Mouse (Mus musculus) embryo, embryonic 10 days (tissue): ENCODE measurements at regions not wholly inside any gene's neighbourhood (a gene's known extent, or its start where the extent isn't known, plus 50 kb on each side); places are given as distances from the start of the nearest gene placed in this dataset.

Experiments used
- DNase-seq: peaks from one replicate; pipeline ENCODE4 v3.0.0-alpha.2; 2015; ENCODE audit warnings: low spot score

- no peak for DNase-seq
Measured at GRCm38 (mm10) chr3:143595081-143595480, 609.9 kb downstream of the Lmo4 start.

- DNase-seq, result no peak
Measured at GRCm38 (mm10) chr3:143594676-143595075, 610.3 kb downstream of the Lmo4 start.

GRCm38 (mm10) chr3:143586653-143587052, 618.4 kb downstream of the Lmo4 start:
- no peak for DNase-seq

GRCm38 (mm10) chr3:143584692-143585603, 620.1 kb downstream of the Lmo4 start:
- no peak for DNase-seq

DNA sequence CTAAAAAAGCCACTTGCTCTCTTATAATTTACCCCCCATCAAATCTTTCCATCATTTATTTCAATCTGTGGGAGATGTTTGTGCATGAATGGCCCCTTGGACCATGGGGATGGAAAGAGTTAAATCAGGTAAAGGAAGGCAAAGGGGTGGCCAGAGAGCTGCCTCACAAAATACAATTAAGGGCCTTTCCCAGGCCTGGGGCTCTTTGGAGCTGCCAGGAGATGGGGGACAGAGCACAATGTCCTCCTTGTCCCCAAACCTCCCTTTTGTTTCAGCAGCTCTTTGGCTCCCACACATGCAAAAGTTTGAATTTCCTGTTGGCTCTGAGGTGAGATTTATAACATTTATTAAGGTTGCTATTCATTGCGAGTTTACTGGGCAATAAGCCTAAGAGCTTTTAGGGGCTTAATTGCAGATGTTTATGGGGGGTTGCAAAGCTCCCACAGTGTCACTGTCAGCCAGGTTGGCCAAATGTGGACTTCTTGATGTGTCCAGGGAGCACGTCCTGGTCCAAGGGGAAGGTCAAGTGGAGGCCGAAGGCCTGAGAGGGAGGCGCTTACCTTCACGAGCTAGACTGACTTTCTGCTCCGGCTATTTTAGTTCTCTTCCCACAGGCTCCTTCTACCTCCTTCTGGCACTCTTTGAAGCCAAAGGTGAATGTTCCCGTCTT, 628.5 kb downstream of the Lmo4 start:
- no peak for DNase-seq

DNA sequence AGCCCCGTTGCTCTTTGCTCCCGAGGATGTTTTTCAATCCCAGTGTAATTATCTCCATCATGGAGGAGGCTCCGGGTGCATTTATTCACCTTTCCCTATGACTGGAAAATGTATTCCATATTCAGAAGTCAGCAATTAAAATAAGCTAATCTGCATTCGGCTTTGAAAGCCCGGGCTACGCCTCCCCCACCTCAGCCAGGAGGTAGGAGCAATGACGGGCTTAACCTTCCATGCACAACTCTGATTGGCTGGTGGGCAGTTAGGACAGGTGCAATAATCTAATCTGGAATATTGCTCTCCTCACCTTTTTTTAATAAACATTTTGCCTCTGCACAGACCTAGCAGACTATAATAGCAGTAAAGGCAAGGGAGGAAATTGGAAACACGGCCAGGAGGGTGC, 629.3 kb downstream of the Lmo4 start:
- DNase-seq, result no peak

GRCm38 (mm10) chr3:143574035-143574864, 630.8 kb downstream of the Lmo4 start:
- DNase-seq, result no peak

DNA sequence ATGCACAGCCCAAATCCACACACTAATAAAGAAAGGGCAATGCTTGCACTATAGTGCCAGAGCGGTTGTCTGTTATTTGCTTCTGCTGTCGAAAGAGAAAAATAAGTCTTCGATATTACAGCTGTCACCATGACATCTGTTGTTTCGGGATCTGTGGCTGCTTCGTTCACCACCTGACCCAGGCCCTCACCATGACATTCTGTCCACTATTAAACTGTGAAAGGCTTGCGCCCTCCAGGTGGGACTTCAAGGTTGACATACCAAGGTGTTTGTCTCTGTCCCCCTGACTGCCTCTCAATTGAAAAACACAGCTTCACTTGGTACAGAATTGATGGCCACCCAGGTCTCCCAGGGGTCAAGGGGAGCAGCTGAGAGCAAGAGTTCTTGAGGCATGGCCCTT, 635.1 kb downstream of the Lmo4 start:
- no peak for DNase-seq

- no peak for DNase-seq
Measured at GRCm38 (mm10) chr3:143565067-143565466, 640.0 kb downstream of the Lmo4 start.

DNA sequence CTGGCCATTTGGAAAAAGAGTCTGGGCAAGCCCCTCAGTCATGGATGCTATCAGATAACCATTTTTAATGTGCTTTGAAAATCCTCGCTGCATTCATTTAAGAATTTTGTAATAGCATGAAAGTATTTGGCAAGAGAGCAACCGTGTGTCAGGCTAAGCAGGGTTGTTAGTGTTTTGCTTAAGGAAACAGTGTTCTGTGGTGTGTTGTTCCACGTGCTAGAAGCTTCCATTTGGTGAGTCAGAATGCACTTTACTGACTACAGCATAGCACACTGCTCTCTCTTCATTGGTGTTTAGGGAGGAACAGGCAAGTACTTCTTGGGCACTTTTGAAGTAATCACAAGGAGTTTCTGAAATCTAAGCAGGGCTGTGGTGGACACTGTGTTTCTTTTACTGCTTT, 661.0 kb upstream of the Pkn2 start:
- DNase-seq, result no peak

GRCm38 (mm10) chr3:143527982-143528381, 646.2 kb upstream of the Pkn2 start:
- no peak for DNase-seq

DNA sequence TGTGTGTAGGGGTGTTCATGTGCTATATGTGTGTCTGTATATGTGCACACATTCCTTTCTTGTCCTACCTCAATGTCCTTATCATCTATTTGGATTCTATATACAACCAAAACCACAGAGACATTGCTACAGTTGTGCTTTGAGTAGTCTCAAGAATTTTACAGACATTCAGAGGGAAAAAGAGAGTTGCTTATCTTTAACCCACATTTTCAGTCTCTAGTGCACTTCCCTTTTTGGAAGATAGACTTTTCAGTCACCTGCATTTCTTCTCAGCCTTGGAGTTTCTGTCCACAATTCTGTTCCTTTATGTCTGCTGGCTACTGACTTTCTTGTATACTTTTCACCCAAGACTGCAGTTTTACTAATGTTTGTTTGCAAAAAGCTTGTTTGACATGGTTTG, 645.5 kb upstream of the Pkn2 start:
- DNase-seq, result no peak

GRCm38 (mm10) chr3:143512517-143513249, 630.9 kb upstream of the Pkn2 start:
- peak; percentile 6 for DNase-seq

- DNase-seq, result peak; percentile 35
Measured at GRCm38 (mm10) chr3:143509531-143509930, 627.7 kb upstream of the Pkn2 start.

GRCm38 (mm10) chr3:143508280-143508679, 626.5 kb upstream of the Pkn2 start:
- peak; percentile 47 for DNase-seq

DNA sequence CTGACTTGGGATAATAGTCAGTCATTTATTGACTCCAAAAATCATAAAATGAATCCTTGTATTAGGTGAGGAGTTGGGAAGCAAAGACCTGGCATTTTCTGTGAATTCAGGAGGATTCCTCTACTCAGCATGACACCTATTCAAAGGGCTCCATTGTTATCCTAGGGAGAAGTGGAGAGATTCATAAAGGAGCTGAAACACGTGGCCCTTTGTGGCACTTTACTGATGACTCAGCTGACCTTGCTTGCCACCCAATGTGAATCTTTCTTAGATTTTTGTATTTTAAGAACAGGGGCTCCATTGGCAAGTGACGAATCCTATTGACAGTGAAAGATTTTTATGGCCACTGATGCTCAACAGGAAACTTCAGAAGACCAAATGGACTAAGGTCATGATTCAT, 619.2 kb upstream of the Pkn2 start:
- no peak for DNase-seq

DNA sequence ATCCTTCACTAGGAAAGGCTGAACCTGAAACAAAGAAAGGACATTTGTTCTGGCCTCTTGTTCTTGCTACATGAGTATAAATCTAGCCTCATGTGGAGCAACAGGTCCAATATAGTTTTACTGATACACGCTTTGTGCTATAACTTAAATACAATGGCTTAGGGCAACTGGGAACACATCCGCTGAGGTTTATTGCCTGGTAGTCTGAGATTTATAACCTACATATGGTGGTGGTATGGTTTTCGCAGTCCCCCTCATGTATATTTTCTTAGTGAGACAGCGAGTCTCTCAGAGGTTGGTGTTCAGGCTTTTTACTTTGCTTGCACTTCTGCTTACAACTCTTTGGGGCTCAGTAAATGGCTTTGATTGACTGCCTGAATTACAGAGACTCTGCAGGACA, 613.6 kb upstream of the Pkn2 start:
- no peak for DNase-seq

GRCm38 (mm10) chr3:143477916-143478610, 596.3 kb upstream of the Pkn2 start:
- no peak for DNase-seq

GRCm38 (mm10) chr3:143475461-143475860, 593.7 kb upstream of the Pkn2 start:
- DNase-seq, result no peak

DNA sequence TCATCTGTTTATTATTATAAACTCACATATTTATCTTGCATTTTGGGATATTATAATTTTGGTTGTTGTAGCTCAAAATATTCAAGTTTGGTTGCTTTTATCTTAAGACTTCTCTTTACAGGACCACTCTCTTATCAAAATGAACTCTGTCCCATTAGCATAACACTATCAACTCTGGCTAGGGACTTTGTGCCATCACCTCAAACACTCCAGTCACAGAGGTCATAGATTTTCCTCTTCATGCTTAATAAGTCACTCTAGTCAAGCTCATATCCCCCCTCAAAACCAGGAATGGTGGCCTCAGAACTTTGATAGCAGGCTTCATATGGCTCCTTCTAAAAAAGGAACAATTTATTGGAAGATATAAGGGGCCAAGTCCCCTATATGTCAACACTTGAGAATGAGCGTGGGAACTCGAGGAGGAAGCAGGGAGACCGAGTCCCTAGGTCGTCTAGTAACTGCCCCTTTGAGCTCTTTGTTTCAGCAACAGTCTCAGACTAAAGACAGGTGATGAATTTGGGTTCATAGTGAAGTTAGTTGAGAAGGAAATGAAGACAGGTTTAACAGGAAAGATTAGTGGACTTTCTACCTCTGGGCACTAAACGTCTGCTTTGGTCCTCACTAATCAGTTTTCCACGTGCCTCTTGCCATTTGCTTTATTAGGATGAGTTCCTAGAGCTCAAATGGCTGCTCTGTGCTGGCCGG, 565.4 kb upstream of the Pkn2 start:
- no peak for DNase-seq

GRCm38 (mm10) chr3:143417401-143417800, 535.6 kb upstream of the Pkn2 start:
- peak; percentile 32 for DNase-seq
